Mouse (Mus musculus) CH12.LX (cell line): Measurements from ENCODE around the gene Bcat1. TPM values are rescaled to one million over a fixed set of nuclear protein-coding genes. Genes with fewer than 3 reads are reported as not detected.

Experiments used
- DNase-seq: peaks from one replicate; pipeline ENCODE4 v3.0.0-alpha.2; 2013; ENCODE audit errors: extremely low read depth
- H3K27ac ChIP-seq: 2 replicates; pipeline ENCODE4 v1.5.1; 2012; ENCODE audit warnings: low read depth, mild to moderate bottlenecking, control low read depth, moderate library complexity; ENCODE audit not compliant: insufficient read depth
- H3K27me3 ChIP-seq: replicated peaks from 2 replicates; pipeline ENCODE3; 2012; ENCODE audit warnings: inconsistent platforms
- H3K36me3 ChIP-seq, 2 experiments: replicated peaks in 1 of 2; 2 replicates each; pipeline versions ENCODE3 to v1.6.1; 2012; ENCODE audit warnings: inconsistent platforms in 1 of 2, low read length in 1 of 2, mild to moderate bottlenecking in 1 of 2, mixed read lengths in 1 of 2, moderate library complexity in 1 of 2; ENCODE audit not compliant: control insufficient read depth in 1 of 2, insufficient read depth in 1 of 2
- H3K4me1 ChIP-seq, 2 experiments: 2 replicates each; pipeline ENCODE4 v1.6.1; 2012; ENCODE audit warnings: inconsistent platforms in 1 of 2, moderate library complexity in 1 of 2; ENCODE audit not compliant: insufficient read depth in 2 of 2, control insufficient read depth in 1 of 2
- H3K4me2 ChIP-seq: 2 replicates; pipeline ENCODE4 v1.6.1; 2012; ENCODE audit warnings: low read depth, mild to moderate bottlenecking, control low read depth; ENCODE audit not compliant: poor library complexity, insufficient read depth, severe bottlenecking
- H3K4me3 ChIP-seq, 3 experiments: fragments of 150-350 bp in 1 of 3; sonication (generic) in 1 of 3; replicated peaks in 1 of 3; 2 replicates each; pipeline versions ENCODE3 to v1.5.1; 2011 to 2012; ENCODE audit warnings: low read depth in 2 of 3, low read length in 2 of 3, mild to moderate bottlenecking in 2 of 3, moderate library complexity in 2 of 3, control low read depth in 1 of 3, improper control_type of control experiment in 1 of 3, inconsistent platforms in 1 of 3, mixed read lengths in 1 of 3; ENCODE audit not compliant: poor library complexity in 1 of 3
- H3K79me2 ChIP-seq: replicated peaks from 2 replicates; pipeline ENCODE4 v1.6.1; 2012; ENCODE audit warnings: mild to moderate bottlenecking, moderate library complexity; ENCODE audit not compliant: control insufficient read depth, poor library complexity, insufficient read depth, severe bottlenecking; ENCODE audit errors: extremely low read depth
- H3K9ac ChIP-seq: 2 replicates; pipeline ENCODE4 v1.6.1; 2012; ENCODE audit warnings: low read depth, mild to moderate bottlenecking, control low read depth, moderate library complexity; ENCODE audit not compliant: insufficient read depth
- H3K9me3 ChIP-seq: replicated peaks from 2 replicates; pipeline ENCODE3; 2012; ENCODE audit warnings: low read length, inconsistent platforms, mixed read lengths
- EP300 ChIP-seq: IDR thresholded peaks from 2 replicates; pipeline ENCODE4 v1.6.1; 2011; ENCODE audit warnings: low read length, improper control_type of control experiment
- IRF4 ChIP-seq: IDR thresholded peaks from 2 replicates; pipeline ENCODE4 v1.6.1; 2014; ENCODE audit warnings: low read depth, mild to moderate bottlenecking, inconsistent platforms, low read length, improper control_type of control experiment
- JUN ChIP-seq: IDR thresholded peaks from 2 replicates; pipeline ENCODE4 v1.6.1; 2011; ENCODE audit warnings: low read depth, mild to moderate bottlenecking, low read length, improper control_type of control experiment, moderate library complexity; ENCODE audit not compliant: insufficient read depth
- JUND ChIP-seq: conservative IDR thresholded peaks from 2 replicates; pipeline ENCODE4 v1.6.1; 2011; ENCODE audit warnings: low read depth, low read length, improper control_type of control experiment
- MAX ChIP-seq: IDR thresholded peaks from 2 replicates; pipeline ENCODE4 v1.6.1; 2011; ENCODE audit warnings: low read length, improper control_type of control experiment
- MAZ ChIP-seq: IDR thresholded peaks from 2 replicates; pipeline ENCODE4 v1.6.1; 2012; ENCODE audit warnings: low read depth, mild to moderate bottlenecking, inconsistent platforms, low read length, improper control_type of control experiment, moderate library complexity
- MEF2A ChIP-seq: IDR thresholded peaks from 2 replicates; pipeline ENCODE4 v1.6.1; 2014; ENCODE audit warnings: low read depth, mild to moderate bottlenecking, inconsistent platforms, low read length, improper control_type of control experiment, borderline replicate concordance
- NRF1 ChIP-seq: IDR thresholded peaks from 2 replicates; pipeline ENCODE4 v1.6.1; 2014; ENCODE audit warnings: low read depth, mild to moderate bottlenecking, inconsistent platforms, low read length, improper control_type of control experiment, moderate library complexity
- POLR2A ChIP-seq: IDR thresholded peaks from 2 replicates; pipeline ENCODE4 v1.6.1; 2011; ENCODE audit warnings: low read depth, mild to moderate bottlenecking, improper control_type of control experiment, low read length
- RCOR1 ChIP-seq: conservative IDR thresholded peaks from 2 replicates; pipeline ENCODE4 v1.6.1; 2012; ENCODE audit warnings: low read depth, mild to moderate bottlenecking, inconsistent platforms, low read length, improper control_type of control experiment
- SIN3A ChIP-seq: IDR thresholded peaks from 2 replicates; pipeline ENCODE4 v1.6.1; 2012; ENCODE audit warnings: low read length, improper control_type of control experiment, inconsistent platforms
- SMC3 ChIP-seq: IDR thresholded peaks from 2 replicates; pipeline ENCODE4 v1.6.1; 2011; ENCODE audit warnings: low read depth, low read length, improper control_type of control experiment
- TBP ChIP-seq: conservative IDR thresholded peaks from 2 replicates; pipeline ENCODE4 v1.6.1; 2011; ENCODE audit warnings: low read depth, low read length, improper control_type of control experiment
- TCF12 ChIP-seq: IDR thresholded peaks from 2 replicates; pipeline ENCODE4 v1.6.1; 2014; ENCODE audit warnings: low read depth, mild to moderate bottlenecking, inconsistent platforms, low read length, improper control_type of control experiment
- USF2 ChIP-seq: conservative IDR thresholded peaks from 2 replicates; pipeline ENCODE4 v1.6.1; 2011; ENCODE audit warnings: low read depth, low read length, improper control_type of control experiment
- ZC3H11A ChIP-seq: IDR thresholded peaks from 2 replicates; pipeline ENCODE4 v1.6.1; 2012; ENCODE audit warnings: low read depth, mild to moderate bottlenecking, inconsistent platforms, low read length, improper control_type of control experiment
- ZMIZ1 ChIP-seq: IDR thresholded peaks from 2 replicates; pipeline ENCODE4 v1.6.1; 2012; ENCODE audit warnings: low read depth, mild to moderate bottlenecking, inconsistent platforms, low read length, improper control_type of control experiment
- ZNF384 ChIP-seq: IDR thresholded peaks from 2 replicates; pipeline ENCODE4 v1.6.1; 2012; ENCODE audit warnings: low read depth, low read length, improper control_type of control experiment, inconsistent platforms
- dilution Hi-C: fragments of 300-500 bp; cut with MboI; formaldehyde crosslinking; loops from 2 replicates; pipeline ENCODE4 v1.14.3; 2020; ENCODE audit warnings: low sequenced_read_pairs; ENCODE audit not compliant: extremely low pct_unique_long_range_greater_than_20kb, extremely low pct_ligation_motif_present
- in situ Hi-C: fragments of 300-500 bp; cut with MboI; formaldehyde crosslinking; loops from 3 replicates; pipeline ENCODE4 v1.14.3; 2019; ENCODE audit warnings: low sequenced_read_pairs, low pct_ligation_motif_present, low pct_unique_long_range_greater_than_20kb, mixed read lengths
- polyA plus RNA-seq: library from polyadenylated mRNA; unstranded; fragments of >175 nt; gene quantifications from 2 replicates; pipeline ENCODE4 v1.2.1, GENCODE M21; 2012; ENCODE audit warnings: low read depth; ENCODE audit not compliant: insufficient read length
- total RNA-seq, 2 experiments: library from RNA; depleted of rRNA; stranded (reverse); fragments of 300-350 nt in 1 of 2; fragments of >200 nt in 1 of 2; gene quantifications; 2 replicates each; pipeline ENCODE4 v1.2.3; 2012 to 2014

Gene Bcat1
- total and polyA plus RNA-seq, 3 experiments, result 141 to 199 (median 176) TPM

GRCm38 (mm10) chr6:145037626-145038025, 38.4 kb downstream of the Bcat1 start:
- TF ChIP-seq MEF2A (no peak), ZC3H11A (no peak)
- Histone ChIP-seq H3K9ac (no peak overlapping the region), H3K36me3 (peaks cover 57 to 94% of the 10 kb centered on the region in 2 experiments), H3K4me2 (no peak overlapping the region), H3K4me3 (no peak overlapping the region), H3K4me1 (peaks cover 0 to 2% of the 10 kb centered on the region in 2 experiments; a peak in 2 of 4 replicates), H3K9me3 (no peaks in the 10 kb centered on the region), H3K79me2 (peaks cover 24% of the 10 kb centered on the region), H3K27me3 (no peaks in the 10 kb centered on the region), H3K27ac (no peak overlapping the region)
- in situ Hi-C loops (no loop called here), dilution Hi-C loops (no loop called here)
- DNase-seq, result no peak

GRCm38 (mm10) chr6:145035412-145035811, 40.6 kb downstream of the Bcat1 start:
- Histone ChIP-seq H3K9ac (no peak overlapping the region), H3K36me3 (peaks cover 66 to 95% of the 10 kb centered on the region in 2 experiments), H3K79me2 (peaks cover 3% of the 10 kb centered on the region)
- TF ChIP-seq IRF4 (no peak), RCOR1 (no peak), EP300 (no peak), TBP (no peak), MEF2A (no peak), MAX (no peak), POLR2A (no peak), JUN (no peak), SMC3 (no peak), TCF12 (no peak), JUND (no peak), ZMIZ1 (no peak), NRF1 (no peak), USF2 (no peak), ZNF384 (no peak), SIN3A (no peak), MAZ (no peak)
- TF ChIP-seq, all 38 proteins: peak for 0
- Histone ChIP-seq H3K27me3 (no peaks in the 10 kb centered on the region), H3K9me3 (no peaks in the 10 kb centered on the region), H3K27ac (no peak overlapping the region), H3K4me3 (no peak overlapping the region), H3K4me2 (no peak overlapping the region), H3K4me1 (peaks cover 0 to 2% of the 10 kb centered on the region in 2 experiments; a peak in 2 of 4 replicates)
- DNase-seq, result no peak
- dilution Hi-C loops, result no loop called here
- in situ Hi-C loops, result no loop called here
